Mouse (Mus musculus) CH12.LX (cell line): ENCODE measurements at regions not wholly inside any gene's neighbourhood (a gene's known extent, or its start where the extent isn't known, plus 50 kb on each side); places are given as distances from the start of the nearest gene placed in this dataset.

Source experiments
- DNase-seq: peaks from one replicate; pipeline ENCODE4 v3.0.0-alpha.2; 2013; ENCODE audit errors: extremely low read depth
- H3K27ac ChIP-seq: 2 replicates; pipeline ENCODE4 v1.5.1; 2012; ENCODE audit warnings: low read depth, mild to moderate bottlenecking, control low read depth, moderate library complexity; ENCODE audit not compliant: insufficient read depth
- H3K27me3 ChIP-seq: replicated peaks from 2 replicates; pipeline ENCODE3; 2012; ENCODE audit warnings: inconsistent platforms
- H3K36me3 ChIP-seq, 2 experiments: replicated peaks in 1 of 2; 2 replicates each; pipeline versions ENCODE3 to v1.6.1; 2012; ENCODE audit warnings: inconsistent platforms in 1 of 2, low read length in 1 of 2, mild to moderate bottlenecking in 1 of 2, mixed read lengths in 1 of 2, moderate library complexity in 1 of 2; ENCODE audit not compliant: control insufficient read depth in 1 of 2, insufficient read depth in 1 of 2
- H3K4me1 ChIP-seq, 2 experiments: 2 replicates each; pipeline ENCODE4 v1.6.1; 2012; ENCODE audit warnings: inconsistent platforms in 1 of 2, moderate library complexity in 1 of 2; ENCODE audit not compliant: insufficient read depth in 2 of 2, control insufficient read depth in 1 of 2
- H3K4me2 ChIP-seq: 2 replicates; pipeline ENCODE4 v1.6.1; 2012; ENCODE audit warnings: low read depth, mild to moderate bottlenecking, control low read depth; ENCODE audit not compliant: poor library complexity, insufficient read depth, severe bottlenecking
- H3K4me3 ChIP-seq, 3 experiments: fragments of 150-350 bp in 1 of 3; sonication (generic) in 1 of 3; replicated peaks in 1 of 3; 2 replicates each; pipeline versions ENCODE3 to v1.5.1; 2011 to 2012; ENCODE audit warnings: low read depth in 2 of 3, low read length in 2 of 3, mild to moderate bottlenecking in 2 of 3, moderate library complexity in 2 of 3, control low read depth in 1 of 3, improper control_type of control experiment in 1 of 3, inconsistent platforms in 1 of 3, mixed read lengths in 1 of 3; ENCODE audit not compliant: poor library complexity in 1 of 3
- H3K79me2 ChIP-seq: replicated peaks from 2 replicates; pipeline ENCODE4 v1.6.1; 2012; ENCODE audit warnings: mild to moderate bottlenecking, moderate library complexity; ENCODE audit not compliant: control insufficient read depth, poor library complexity, insufficient read depth, severe bottlenecking; ENCODE audit errors: extremely low read depth
- H3K9ac ChIP-seq: 2 replicates; pipeline ENCODE4 v1.6.1; 2012; ENCODE audit warnings: low read depth, mild to moderate bottlenecking, control low read depth, moderate library complexity; ENCODE audit not compliant: insufficient read depth
- H3K9me3 ChIP-seq: replicated peaks from 2 replicates; pipeline ENCODE3; 2012; ENCODE audit warnings: low read length, inconsistent platforms, mixed read lengths
- CHD1 ChIP-seq: IDR thresholded peaks from 2 replicates; pipeline ENCODE4 v1.6.1; 2012; ENCODE audit warnings: low read depth, low read length, improper control_type of control experiment, inconsistent platforms
- CHD2 ChIP-seq: IDR thresholded peaks from 2 replicates; pipeline ENCODE4 v1.6.1; 2011; ENCODE audit warnings: low read length, improper control_type of control experiment
- CTCF ChIP-seq, 2 experiments: IDR thresholded peaks in 1 of 2; conservative IDR thresholded peaks in 1 of 2; 2 replicates each; pipeline ENCODE4 v1.5.1; 2011 to 2012; ENCODE audit warnings: low read depth in 2 of 2, low read length in 2 of 2, improper control_type of control experiment in 1 of 2, inconsistent platforms in 1 of 2, mild to moderate bottlenecking in 1 of 2, moderate library complexity in 1 of 2
- E2F4 ChIP-seq: IDR thresholded peaks from 2 replicates; pipeline ENCODE4 v1.6.1; 2011; ENCODE audit warnings: low read depth, low read length, improper control_type of control experiment; ENCODE audit not compliant: insufficient replicate concordance
- ELF1 ChIP-seq: IDR thresholded peaks from 2 replicates; pipeline ENCODE4 v1.6.1; 2014; ENCODE audit warnings: low read depth, mild to moderate bottlenecking, inconsistent platforms, low read length, improper control_type of control experiment
- EP300 ChIP-seq: IDR thresholded peaks from 2 replicates; pipeline ENCODE4 v1.6.1; 2011; ENCODE audit warnings: low read length, improper control_type of control experiment
- ETS1 ChIP-seq: conservative IDR thresholded peaks from 2 replicates; pipeline ENCODE4 v1.6.1; 2012; ENCODE audit warnings: low read depth, mild to moderate bottlenecking, inconsistent platforms, low read length, improper control_type of control experiment, moderate library complexity
- IRF4 ChIP-seq: IDR thresholded peaks from 2 replicates; pipeline ENCODE4 v1.6.1; 2014; ENCODE audit warnings: low read depth, mild to moderate bottlenecking, inconsistent platforms, low read length, improper control_type of control experiment
- JUN ChIP-seq: IDR thresholded peaks from 2 replicates; pipeline ENCODE4 v1.6.1; 2011; ENCODE audit warnings: low read depth, mild to moderate bottlenecking, low read length, improper control_type of control experiment, moderate library complexity; ENCODE audit not compliant: insufficient read depth
- KAT2A ChIP-seq: IDR thresholded peaks from 2 replicates; pipeline ENCODE4 v1.6.1; 2012; ENCODE audit warnings: low read length, improper control_type of control experiment, inconsistent platforms; ENCODE audit not compliant: insufficient replicate concordance
- MAFK ChIP-seq: IDR thresholded peaks from 2 replicates; pipeline ENCODE4 v1.6.1; 2011; ENCODE audit warnings: low read length, improper control_type of control experiment; ENCODE audit not compliant: insufficient replicate concordance
- MAX ChIP-seq: IDR thresholded peaks from 2 replicates; pipeline ENCODE4 v1.6.1; 2011; ENCODE audit warnings: low read length, improper control_type of control experiment
- MAZ ChIP-seq: IDR thresholded peaks from 2 replicates; pipeline ENCODE4 v1.6.1; 2012; ENCODE audit warnings: low read depth, mild to moderate bottlenecking, inconsistent platforms, low read length, improper control_type of control experiment, moderate library complexity
- MEF2A ChIP-seq: IDR thresholded peaks from 2 replicates; pipeline ENCODE4 v1.6.1; 2014; ENCODE audit warnings: low read depth, mild to moderate bottlenecking, inconsistent platforms, low read length, improper control_type of control experiment, borderline replicate concordance
- MYC ChIP-seq: IDR thresholded peaks from 2 replicates; pipeline ENCODE4 v1.6.1; 2011; ENCODE audit warnings: low read depth, mild to moderate bottlenecking, improper control_type of control experiment, low read length
- NELFE ChIP-seq: IDR thresholded peaks from 2 replicates; pipeline ENCODE4 v1.6.1; 2011; ENCODE audit warnings: low read depth, low read length, improper control_type of control experiment
- NRF1 ChIP-seq: IDR thresholded peaks from 2 replicates; pipeline ENCODE4 v1.6.1; 2014; ENCODE audit warnings: low read depth, mild to moderate bottlenecking, inconsistent platforms, low read length, improper control_type of control experiment, moderate library complexity
- RCOR1 ChIP-seq: conservative IDR thresholded peaks from 2 replicates; pipeline ENCODE4 v1.6.1; 2012; ENCODE audit warnings: low read depth, mild to moderate bottlenecking, inconsistent platforms, low read length, improper control_type of control experiment
- SIN3A ChIP-seq: IDR thresholded peaks from 2 replicates; pipeline ENCODE4 v1.6.1; 2012; ENCODE audit warnings: low read length, improper control_type of control experiment, inconsistent platforms
- UBTF ChIP-seq: IDR thresholded peaks from 2 replicates; pipeline ENCODE4 v1.6.1; 2012; ENCODE audit warnings: low read depth, mild to moderate bottlenecking, inconsistent platforms, low read length, improper control_type of control experiment, moderate library complexity
- ZKSCAN1 ChIP-seq: IDR thresholded peaks from 2 replicates; pipeline ENCODE4 v1.6.1; 2012; ENCODE audit warnings: low read depth, inconsistent platforms, low read length, improper control_type of control experiment, borderline replicate concordance
- ZMIZ1 ChIP-seq: IDR thresholded peaks from 2 replicates; pipeline ENCODE4 v1.6.1; 2012; ENCODE audit warnings: low read depth, mild to moderate bottlenecking, inconsistent platforms, low read length, improper control_type of control experiment
- ZNF384 ChIP-seq: IDR thresholded peaks from 2 replicates; pipeline ENCODE4 v1.6.1; 2012; ENCODE audit warnings: low read depth, low read length, improper control_type of control experiment, inconsistent platforms
- dilution Hi-C: fragments of 300-500 bp; cut with MboI; formaldehyde crosslinking; loops from 2 replicates; pipeline ENCODE4 v1.14.3; 2020; ENCODE audit warnings: low sequenced_read_pairs; ENCODE audit not compliant: extremely low pct_unique_long_range_greater_than_20kb, extremely low pct_ligation_motif_present
- in situ Hi-C: fragments of 300-500 bp; cut with MboI; formaldehyde crosslinking; loops from 3 replicates; pipeline ENCODE4 v1.14.3; 2019; ENCODE audit warnings: low sequenced_read_pairs, low pct_ligation_motif_present, low pct_unique_long_range_greater_than_20kb, mixed read lengths

DNA sequence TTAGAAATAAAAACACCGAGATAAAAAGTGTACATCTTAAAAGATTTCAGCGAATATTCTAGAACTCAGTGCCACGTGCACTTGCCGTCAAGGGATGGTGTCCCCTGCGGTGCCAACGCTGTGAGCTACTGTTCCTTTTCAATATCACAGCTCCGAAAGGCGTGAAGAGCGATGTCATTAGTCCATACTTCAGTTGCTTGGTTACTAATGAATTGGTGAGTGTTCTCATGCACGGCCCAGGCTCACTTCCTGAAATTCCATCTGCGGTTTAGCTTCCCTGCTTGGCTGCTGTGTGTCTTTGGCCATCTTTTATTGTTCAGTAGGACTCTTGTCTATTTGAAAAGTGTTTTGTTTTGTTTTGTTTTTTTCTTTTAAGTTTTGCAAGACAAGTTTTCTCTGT is 93.2 kb downstream of the Tfap2c start:
- Histone ChIP-seq H3K4me2 (no peak overlapping the region), H3K4me3 (no peak overlapping the region), H3K27me3 (peaks cover 36% of the 10 kb centered on the region), H3K27ac (no peak overlapping the region), H3K4me1 (no peaks in the 10 kb centered on the region), H3K9ac (no peak overlapping the region), H3K36me3 (no peaks in the 10 kb centered on the region), H3K79me2 (no peaks in the 10 kb centered on the region), H3K9me3 (peaks cover 9% of the 10 kb centered on the region)
- dilution Hi-C loops = no loop called here
- TF ChIP-seq NRF1 (no peak), MAZ (no peak), ZNF384 (no peak), CHD2 (no peak)
- in situ Hi-C loops = no loop called here
- no peak for DNase-seq

DNA sequence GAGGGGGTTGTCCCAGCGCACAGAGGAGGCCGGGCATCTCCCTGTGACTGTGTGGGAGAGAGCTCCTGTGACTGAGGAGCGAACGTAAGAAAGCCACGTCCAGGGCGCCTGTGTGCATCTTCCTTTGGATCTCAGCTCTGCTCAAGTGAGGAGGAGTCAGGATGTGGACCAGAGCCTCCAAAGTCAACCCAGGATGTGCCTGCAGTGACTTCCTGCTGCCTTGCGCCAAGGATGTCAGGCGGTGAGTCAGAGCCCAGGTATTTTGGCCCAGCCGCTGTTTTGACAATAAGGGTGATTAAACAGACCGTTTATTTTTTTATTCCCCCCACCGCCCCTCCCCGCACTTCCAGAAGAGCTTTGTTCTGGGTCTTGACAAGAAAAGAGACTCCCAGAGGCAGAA is 94.5 kb downstream of the Tfap2c start:
- no peak overlapping the region for H3K4me3 ChIP-seq
- dilution Hi-C loops = no loop called here
- H3K4me2 ChIP-seq = no peak overlapping the region
- no peak overlapping the region for H3K9ac ChIP-seq
- no peaks in the 10 kb centered on the region for H3K4me1 ChIP-seq
- no peaks in the 10 kb centered on the region for H3K36me3 ChIP-seq
- in situ Hi-C loops = no loop called here
- H3K27ac ChIP-seq = no peak overlapping the region
- TF ChIP-seq SIN3A = no peak
- no peak for TF ChIP-seq RCOR1
- TF ChIP-seq MEF2A = no peak
- no peak for TF ChIP-seq MAFK
- TF ChIP-seq KAT2A = no peak
- TF ChIP-seq ZNF384 = no peak
- TF ChIP-seq MAX = no peak
- no peak for TF ChIP-seq EP300
- TF ChIP-seq IRF4 = no peak
- no peak for TF ChIP-seq CHD1
- peaks cover 9% of the 10 kb centered on the region for H3K9me3 ChIP-seq
- peaks cover 37% of the 10 kb centered on the region for H3K27me3 ChIP-seq
- DNase-seq = no peak
- no peaks in the 10 kb centered on the region for H3K79me2 ChIP-seq

DNA sequence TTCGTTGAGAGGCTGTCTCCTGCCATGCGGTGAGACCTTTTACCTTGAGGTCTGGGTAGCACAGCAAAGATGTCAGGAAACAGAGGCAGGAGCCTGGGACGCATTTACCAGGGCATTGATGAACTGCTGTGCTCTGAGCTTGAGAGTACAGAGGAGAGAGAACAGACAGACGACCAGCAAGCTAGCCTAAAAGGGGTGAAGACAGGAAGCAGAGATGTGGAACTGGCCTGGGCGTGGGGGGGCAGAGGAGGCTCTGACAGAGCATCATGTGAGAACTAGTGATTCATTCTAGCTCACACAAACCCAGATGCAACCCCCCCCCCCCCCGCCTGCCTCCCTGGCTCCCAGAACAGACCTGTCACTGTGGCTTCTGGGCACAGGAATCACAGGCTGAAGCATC is 95.1 kb downstream of the Tfap2c start:
- Histone ChIP-seq H3K4me2 (no peak overlapping the region), H3K27me3 (peaks cover 36% of the 10 kb centered on the region), H3K4me1 (no peaks in the 10 kb centered on the region), H3K79me2 (no peaks in the 10 kb centered on the region), H3K9ac (no peak overlapping the region), H3K36me3 (no peaks in the 10 kb centered on the region), H3K4me3 (no peak overlapping the region), H3K9me3 (peaks cover 9% of the 10 kb centered on the region), H3K27ac (no peak overlapping the region)
- in situ Hi-C loops (no loop called here), dilution Hi-C loops (no loop called here)
- no peak for DNase-seq
- no peak for TF ChIP-seq CTCF (conservative IDR thresholded peaks at IDR 0.05 in 1 of 2, IDR thresholded peaks at IDR 0.05 in 1 of 2; ENCODE audit: low read depth in 2 of 2, low read length in 2 of 2)
- TF ChIP-seq JUN = no peak
- no peak for TF ChIP-seq ZNF384
- no peak for TF ChIP-seq MAZ
- no peak for TF ChIP-seq MAX
- no peak for TF ChIP-seq MAFK
- TF ChIP-seq ETS1 = no peak
- TF ChIP-seq ZMIZ1 = no peak
- no peak for TF ChIP-seq UBTF
- no peak for TF ChIP-seq ZKSCAN1
- no peak for TF ChIP-seq MYC
- TF ChIP-seq EP300 = no peak
- TF ChIP-seq SIN3A = no peak
- no peak for TF ChIP-seq MEF2A
- no peak for TF ChIP-seq ELF1
- TF ChIP-seq NELFE = no peak
- TF ChIP-seq E2F4 = no peak
